Mouse (Mus musculus) forebrain, embryonic 11.5 days (tissue): ENCODE data around the gene Ptprd. TPM values are rescaled to one million over a fixed set of nuclear protein-coding genes. Genes with fewer than 3 reads are reported as not detected.
A peak's percentile ranks its signal among the peaks of the same experiment; 100 is the strongest.

ENCODE experiments used
- ATAC-seq: fragments of 200-750 bp; cut with Nextera tagmentation; replicated peaks from 2 replicates; pipeline ENCODE4 v1.8.0; 2017; ENCODE audit warnings: moderate TSS enrichment; ENCODE audit not compliant: low FRiP score
- DNase-seq: peaks from one replicate; pipeline ENCODE4 v3.0.0-alpha.2; 2017; ENCODE audit warnings: low spot score
- H3K27ac ChIP-seq: fragments of 300-500 bp; sonication (generic); 2 replicates; pipeline ENCODE4 v1.5.1; 2014; ENCODE audit warnings: low read depth, low read length
- H3K27me3 ChIP-seq: fragments of 300-500 bp; sonication (generic); 2 replicates; pipeline ENCODE4 v1.6.1; 2014; ENCODE audit warnings: mild to moderate bottlenecking, low read length, mixed read lengths; ENCODE audit not compliant: control insufficient read depth, insufficient read depth
- H3K36me3 ChIP-seq: fragments of 300-500 bp; sonication (generic); 2 replicates; pipeline ENCODE4 v1.6.1; 2014; ENCODE audit warnings: mild to moderate bottlenecking, low read length, moderate library complexity, mixed read lengths; ENCODE audit not compliant: control insufficient read depth, insufficient read depth
- H3K4me1 ChIP-seq: fragments of 300-500 bp; sonication (generic); replicated peaks from 2 replicates; pipeline ENCODE4 v1.6.1; 2014; ENCODE audit warnings: low read length, mixed read lengths; ENCODE audit not compliant: control insufficient read depth, insufficient read depth
- H3K4me2 ChIP-seq: fragments of 300-500 bp; sonication (generic); 2 replicates; pipeline ENCODE4 v1.6.1; 2014; ENCODE audit warnings: low read depth, mild to moderate bottlenecking, low read length, moderate library complexity, mixed read lengths; ENCODE audit not compliant: severe bottlenecking
- H3K4me3 ChIP-seq: fragments of 300-500 bp; sonication (generic); 2 replicates; pipeline ENCODE4 v1.5.1; 2014; ENCODE audit warnings: low read depth, low read length
- H3K9ac ChIP-seq: fragments of 300-500 bp; sonication (generic); 2 replicates; pipeline ENCODE4 v1.6.1; 2014; ENCODE audit warnings: low read length
- H3K9me3 ChIP-seq: fragments of 300-500 bp; sonication (generic); 2 replicates; pipeline ENCODE4 v1.6.1; 2016; ENCODE audit warnings: low read length, mixed read lengths; ENCODE audit not compliant: control insufficient read depth
- WGBS: fragments of 180-500 bp; shearing (Covaris S2); extraction: QIAGEN DNeasy Blood & Tissue Kit; methylation state at CpG from one replicate; pipeline ENCODE4 v1.1.7; 2014; 5-methylcytosine and 5-hydroxymethylcytosine counted together
- polyA plus RNA-seq: library from polyadenylated mRNA; unstranded; fragments of >200 nt; fragmentation: Nextera tagmentation; extraction: Ambion mirVana; gene quantifications from 2 replicates; pipeline ENCODE4 v1.2.1, GENCODE M21; 2014

Ptprd gene
- polyA plus RNA-seq, 1 experiment from 2014 or later = 30.1 TPM

DNA sequence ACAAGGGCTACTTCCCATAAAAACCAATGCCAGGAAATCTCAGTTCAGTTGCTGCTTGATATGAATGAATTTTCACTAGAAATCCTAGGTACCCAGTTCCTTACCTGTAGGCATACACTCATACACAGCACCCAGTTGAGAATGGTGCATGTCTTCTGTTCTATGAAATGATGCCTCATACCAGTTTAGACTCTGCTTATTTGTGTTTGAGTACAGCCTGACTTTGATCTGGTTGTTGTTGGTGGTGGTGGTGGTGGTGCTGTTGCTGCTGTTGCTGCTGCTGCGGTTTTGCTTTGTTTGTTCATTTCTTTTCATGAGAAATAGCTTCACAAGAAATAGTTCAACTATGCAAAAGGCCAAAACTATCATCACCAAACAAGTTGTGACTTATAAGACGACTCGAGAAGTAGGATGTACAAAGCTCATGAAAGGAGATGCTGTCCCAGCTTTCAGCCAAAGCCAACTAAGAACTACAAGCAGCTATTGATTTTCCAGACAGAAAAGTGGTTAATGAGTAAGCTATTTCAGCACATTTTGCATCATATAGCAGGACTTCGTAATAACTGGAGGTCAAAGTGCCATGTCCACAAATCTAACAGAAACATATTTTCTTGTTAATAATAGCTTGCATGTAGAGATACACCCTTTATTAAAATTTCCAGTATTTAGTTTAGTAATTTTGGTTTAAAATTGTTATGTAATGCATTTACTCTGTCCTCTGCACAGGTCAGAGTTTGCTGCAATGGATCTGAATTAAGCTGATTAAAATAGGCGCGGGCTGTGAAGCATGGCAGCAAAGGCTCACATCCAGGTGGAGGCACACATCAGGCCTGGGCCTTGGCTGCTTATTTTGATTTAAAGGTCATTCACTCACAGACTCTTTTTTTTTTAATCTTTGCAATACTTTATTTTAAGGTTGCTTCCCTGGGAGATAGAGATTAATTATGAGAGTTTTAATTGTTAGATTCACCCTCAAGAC is 1270.1 kb downstream of the Ptprd start:
- Histone ChIP-seq H3K9me3 (no peaks in the 10 kb centered on the region), H3K27ac (no peak overlapping the region), H3K36me3 (no peaks in the 10 kb centered on the region), H3K4me1 (no peaks in the 10 kb centered on the region), H3K4me2 (no peak overlapping the region), H3K9ac (no peak overlapping the region), H3K27me3 (no peaks in the 10 kb centered on the region), H3K4me3 (no peak overlapping the region)
- no peak for DNase-seq
- no peak for ATAC-seq
- WGBS = 88% methylated on average over 6 of the region's 6 CpGs

DNA sequence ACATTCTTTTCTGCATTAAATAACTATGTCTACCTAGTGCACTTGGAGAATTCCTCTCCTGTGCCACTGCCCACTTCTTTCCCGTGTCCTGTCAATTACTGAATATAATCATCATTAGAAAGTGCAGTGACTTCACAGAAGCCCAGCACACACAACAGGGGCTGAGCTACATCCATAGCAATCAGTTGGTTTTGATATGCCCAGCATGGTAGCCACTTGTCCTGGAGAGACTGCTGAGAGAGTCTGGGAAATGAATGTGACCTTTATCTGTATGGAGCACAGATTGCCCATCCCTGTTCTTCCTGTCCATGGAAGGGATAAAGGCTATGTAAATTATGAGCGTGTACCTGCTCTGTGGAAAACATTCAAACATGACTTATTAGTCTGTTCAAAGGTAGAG is 1280.2 kb downstream of the Ptprd start:
- H3K9ac ChIP-seq = no peak overlapping the region
- no peak overlapping the region for H3K4me2 ChIP-seq
- no peak overlapping the region for H3K4me3 ChIP-seq
- no peak overlapping the region for H3K27ac ChIP-seq
- no peaks in the 10 kb centered on the region for H3K4me1 ChIP-seq
- 71% methylated on average over 2 of the region's 2 CpGs for WGBS
- H3K9me3 ChIP-seq = no peaks in the 10 kb centered on the region
- no peaks in the 10 kb centered on the region for H3K27me3 ChIP-seq
- no peak for ATAC-seq
- H3K36me3 ChIP-seq = no peaks in the 10 kb centered on the region
- no peak for DNase-seq

DNA sequence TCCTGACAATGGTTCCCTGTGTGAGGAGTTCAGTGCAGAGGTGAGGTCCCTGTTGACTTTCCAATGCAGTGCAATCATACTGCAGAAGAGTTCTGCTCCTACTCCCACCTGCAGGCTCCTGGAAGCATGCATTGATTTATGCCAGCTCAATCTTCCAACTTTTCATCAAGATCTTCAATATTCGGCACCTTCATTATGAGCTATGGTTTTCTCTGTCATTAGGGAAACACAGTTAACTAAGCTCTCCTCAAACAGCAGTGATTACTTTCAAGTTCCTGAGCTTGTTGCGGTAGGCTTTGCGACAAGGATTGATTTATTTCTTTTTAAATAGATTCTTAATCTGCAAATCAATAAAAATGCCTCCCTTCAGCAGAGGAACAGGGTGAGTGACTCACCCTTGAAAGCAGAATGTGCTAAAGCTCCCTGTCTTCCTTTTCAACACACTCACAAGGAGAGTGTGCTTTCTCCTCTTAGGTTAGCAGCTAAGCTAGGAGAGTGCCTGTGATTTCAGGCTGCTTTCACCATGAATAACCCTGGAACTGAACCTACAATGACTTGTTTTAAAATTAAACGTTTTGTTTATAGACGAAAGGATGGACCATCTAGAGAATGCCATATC is 1298.1 kb downstream of the Ptprd start:
- DNase-seq (no peak), ATAC-seq (no peak)
- no peak overlapping the region for H3K9ac ChIP-seq
- H3K4me3 ChIP-seq = no peak overlapping the region
- no peak overlapping the region for H3K4me2 ChIP-seq
- H3K27me3 ChIP-seq = no peaks in the 10 kb centered on the region
- no peaks in the 10 kb centered on the region for H3K36me3 ChIP-seq
- no peak overlapping the region for H3K27ac ChIP-seq
- no peaks in the 10 kb centered on the region for H3K4me1 ChIP-seq
- WGBS = 79% methylated on average over 5 of the region's 5 CpGs
- H3K9me3 ChIP-seq = no peaks in the 10 kb centered on the region

DNA sequence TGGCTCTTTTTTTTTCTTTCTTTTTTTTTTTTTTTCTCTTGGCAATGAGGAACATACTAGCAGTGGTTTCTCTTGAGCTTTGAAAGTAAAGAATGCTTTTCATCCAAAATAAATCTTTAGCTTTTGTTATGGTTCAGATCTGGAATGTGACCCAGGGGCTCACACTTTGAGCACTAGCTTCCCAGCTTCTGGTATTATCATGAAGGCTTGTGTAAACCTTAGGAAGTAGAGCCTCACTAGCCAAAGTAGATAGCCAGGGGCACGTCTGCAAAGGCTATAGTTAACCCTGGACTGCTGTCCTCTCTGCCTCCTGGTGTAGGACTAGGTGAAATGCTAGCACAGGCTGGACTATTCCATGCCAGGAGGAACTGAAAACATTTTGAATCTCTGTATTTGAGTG is 1310.1 kb downstream of the Ptprd start:
- DNase-seq (no peak), ATAC-seq (peak; percentile 51; the same call in 1 of the 2 replicates)
- H3K36me3 ChIP-seq = no peaks in the 10 kb centered on the region
- 0 out of 2 replicates have a peak, but pooled peaks cover 2% of the 10 kb centered on the region for H3K4me1 ChIP-seq
- H3K27ac ChIP-seq = no peak overlapping the region
- H3K27me3 ChIP-seq = no peaks in the 10 kb centered on the region
- 6% methylated on average over 1 of the region's 1 CpGs for WGBS
- no peak overlapping the region for H3K9ac ChIP-seq
- H3K4me3 ChIP-seq = no peak overlapping the region
- H3K9me3 ChIP-seq = no peaks in the 10 kb centered on the region
- H3K4me2 ChIP-seq = no peak overlapping the region

DNA sequence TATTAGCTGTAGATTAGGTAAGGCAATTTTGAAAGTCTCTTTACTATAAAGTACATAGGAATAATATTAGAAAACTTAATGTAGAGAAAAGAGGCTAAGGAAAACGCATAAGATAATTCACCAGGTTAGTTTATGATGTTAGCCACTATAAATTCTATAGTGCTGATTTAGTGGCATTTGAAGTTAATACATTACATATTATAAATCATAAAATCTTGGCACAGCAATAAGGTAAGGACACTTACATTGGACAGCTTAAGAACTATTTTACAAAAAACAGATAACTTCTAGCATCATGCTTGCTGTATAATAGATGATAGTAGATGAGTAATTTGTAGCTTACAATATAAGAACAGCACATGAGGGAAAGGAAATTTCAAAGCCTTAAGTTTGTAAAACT is 1322.1 kb downstream of the Ptprd start:
- Histone ChIP-seq H3K9me3 (no peaks in the 10 kb centered on the region), H3K27ac (no peak overlapping the region), H3K36me3 (no peaks in the 10 kb centered on the region), H3K9ac (no peak overlapping the region), H3K4me2 (no peak overlapping the region), H3K27me3 (no peaks in the 10 kb centered on the region), H3K4me3 (no peak overlapping the region), H3K4me1 (no peaks in the 10 kb centered on the region)
- 96% methylated on average over 1 of the region's 1 CpGs for WGBS
- ATAC-seq (no peak), DNase-seq (no peak)

DNA sequence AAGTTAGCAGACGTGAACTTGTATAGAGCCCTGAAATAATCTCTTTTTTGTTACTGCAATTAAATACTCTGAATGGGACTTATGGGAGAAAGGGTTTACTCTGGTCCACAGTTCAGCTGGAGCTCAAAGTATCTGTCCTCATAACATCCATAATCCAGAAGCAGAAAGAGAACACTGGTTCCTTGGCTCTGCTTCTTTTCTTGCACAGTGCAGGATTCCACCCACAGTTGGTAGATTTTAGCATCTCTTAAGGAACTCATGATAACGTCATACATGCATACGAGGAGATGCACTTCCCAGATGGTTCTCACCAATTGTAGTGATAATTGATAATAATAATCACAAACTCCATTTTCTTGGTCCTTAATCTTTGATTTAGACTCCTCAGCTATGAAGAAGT is 1330.2 kb downstream of the Ptprd start:
- Histone ChIP-seq H3K27ac (no peak overlapping the region), H3K9ac (no peak overlapping the region), H3K4me1 (no peaks in the 10 kb centered on the region; the same call in 1 of the 2 replicates), H3K27me3 (no peaks in the 10 kb centered on the region), H3K36me3 (no peaks in the 10 kb centered on the region), H3K9me3 (no peaks in the 10 kb centered on the region), H3K4me3 (no peak overlapping the region), H3K4me2 (no peak overlapping the region)
- peak; percentile 36; the same call in 1 of the 2 replicates for ATAC-seq
- no peak for DNase-seq
- 34% methylated on average over 3 of the region's 3 CpGs for WGBS

DNA sequence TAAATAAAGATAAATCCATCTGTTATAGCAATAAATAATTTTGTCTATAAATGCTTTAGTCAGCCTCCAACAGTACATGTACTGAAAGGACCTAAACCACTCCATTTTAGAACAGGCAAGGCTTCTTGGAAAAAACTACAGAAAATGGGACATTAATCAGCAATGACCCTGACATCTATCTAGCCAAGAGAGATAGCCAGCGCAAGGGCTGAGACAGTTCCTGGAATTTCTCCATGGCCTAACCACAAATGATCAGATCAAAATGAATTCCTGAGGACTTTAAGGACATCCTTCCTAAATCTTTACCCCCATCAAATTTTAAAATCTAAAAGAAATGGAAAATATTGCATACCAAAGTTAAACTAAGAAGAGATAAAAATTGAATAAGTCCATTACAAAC is 1340.8 kb downstream of the Ptprd start:
- no peak for ATAC-seq
- 93% methylated on average over 1 of the region's 1 CpGs for WGBS
- Histone ChIP-seq H3K4me1 (no peaks in the 10 kb centered on the region), H3K36me3 (no peaks in the 10 kb centered on the region), H3K27me3 (no peaks in the 10 kb centered on the region), H3K27ac (no peak overlapping the region), H3K4me2 (no peak overlapping the region), H3K9me3 (no peaks in the 10 kb centered on the region), H3K9ac (no peak overlapping the region), H3K4me3 (no peak overlapping the region)
- no peak for DNase-seq

DNA sequence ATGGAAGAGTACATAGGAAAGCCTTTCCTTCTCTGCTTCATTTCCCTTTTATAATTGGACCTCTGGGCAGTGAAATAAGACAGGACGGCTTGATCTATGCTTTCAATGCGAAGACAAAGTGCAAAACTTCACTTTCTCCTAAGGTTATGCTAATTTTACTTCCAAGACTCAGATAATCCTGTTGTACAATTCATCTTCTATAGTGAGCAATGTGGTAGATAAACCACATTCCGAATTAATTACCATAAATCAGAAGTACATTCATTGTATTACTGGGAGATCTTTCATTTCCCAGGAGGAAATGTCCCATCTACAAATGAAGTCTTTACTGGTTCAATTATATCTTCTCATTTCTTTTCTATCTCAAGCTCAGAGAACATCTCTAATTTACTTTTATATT is 1346.2 kb downstream of the Ptprd start:
- 64% methylated on average over 3 of the region's 3 CpGs for WGBS
- Histone ChIP-seq H3K4me1 (no peaks in the 10 kb centered on the region), H3K27ac (no peak overlapping the region), H3K4me2 (no peak overlapping the region), H3K27me3 (no peaks in the 10 kb centered on the region), H3K36me3 (no peaks in the 10 kb centered on the region), H3K4me3 (no peak overlapping the region), H3K9ac (no peak overlapping the region), H3K9me3 (no peaks in the 10 kb centered on the region)
- ATAC-seq (no peak), DNase-seq (no peak)
